Mouse (Mus musculus) 3134 (cell line): ENCODE results near the gene Nav3.

Experiments used
- DNase-seq: peaks from one replicate; pipeline ENCODE4 v3.0.0-alpha.2; 2011; ENCODE audit warnings: low spot score; ENCODE audit not compliant: insufficient read length; ENCODE audit errors: extremely low read depth

The Nav3 gene

DNA sequence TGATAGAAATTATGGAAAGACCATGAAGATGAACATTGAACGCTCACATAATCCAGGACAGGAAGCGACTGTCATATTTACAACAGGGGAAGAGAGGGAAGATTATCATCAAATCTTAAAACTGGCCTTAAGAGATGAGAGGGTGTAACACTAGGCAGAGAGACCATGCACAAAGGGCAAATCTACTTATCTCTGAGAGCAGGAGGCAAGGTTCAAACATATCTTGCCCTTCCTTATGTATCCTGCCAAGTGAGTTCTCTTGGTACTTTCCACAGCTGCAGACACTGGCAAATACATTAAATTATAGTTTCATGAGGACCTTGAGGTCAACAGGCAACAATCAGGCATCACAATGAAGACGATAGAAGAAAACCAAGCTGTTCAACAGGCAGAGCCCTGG, 529.9 kb downstream of the Nav3 start:
- no peak for DNase-seq

- no peak for DNase-seq
Observed at GRCm38 (mm10) chr10:109924136-109924535, 531.9 kb downstream of the Nav3 start.

GRCm38 (mm10) chr10:109921368-109921767, 534.6 kb downstream of the Nav3 start:
- DNase-seq: no peak

- peak; percentile 25 for DNase-seq
Observed at GRCm38 (mm10) chr10:109920607-109921187, 535.3 kb downstream of the Nav3 start.

- DNase-seq: no peak
Observed at GRCm38 (mm10) chr10:109919515-109919914, 536.5 kb downstream of the Nav3 start.

DNA sequence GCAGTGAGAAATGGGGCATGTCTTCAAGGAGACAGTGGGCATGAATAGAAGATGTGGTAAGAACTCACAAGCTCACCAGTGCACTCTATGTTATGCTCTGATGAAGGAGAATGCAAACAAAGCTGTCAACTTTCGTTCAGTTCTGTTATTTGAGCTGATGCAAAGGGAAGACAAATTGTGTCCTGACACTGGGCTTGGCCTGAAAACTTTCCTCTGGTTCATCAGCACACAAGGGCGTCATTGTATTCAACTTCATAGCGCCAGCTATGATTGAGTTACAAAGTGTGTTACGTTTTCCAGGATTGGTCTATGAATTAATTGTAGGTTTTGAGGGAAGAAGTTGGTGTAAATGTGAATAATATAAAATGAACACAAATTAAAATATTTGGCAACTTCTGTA, 548.8 kb downstream of the Nav3 start:
- DNase-seq: no peak

- DNase-seq: no peak
Observed at GRCm38 (mm10) chr10:109906413-109906785, 549.6 kb downstream of the Nav3 start.

DNA sequence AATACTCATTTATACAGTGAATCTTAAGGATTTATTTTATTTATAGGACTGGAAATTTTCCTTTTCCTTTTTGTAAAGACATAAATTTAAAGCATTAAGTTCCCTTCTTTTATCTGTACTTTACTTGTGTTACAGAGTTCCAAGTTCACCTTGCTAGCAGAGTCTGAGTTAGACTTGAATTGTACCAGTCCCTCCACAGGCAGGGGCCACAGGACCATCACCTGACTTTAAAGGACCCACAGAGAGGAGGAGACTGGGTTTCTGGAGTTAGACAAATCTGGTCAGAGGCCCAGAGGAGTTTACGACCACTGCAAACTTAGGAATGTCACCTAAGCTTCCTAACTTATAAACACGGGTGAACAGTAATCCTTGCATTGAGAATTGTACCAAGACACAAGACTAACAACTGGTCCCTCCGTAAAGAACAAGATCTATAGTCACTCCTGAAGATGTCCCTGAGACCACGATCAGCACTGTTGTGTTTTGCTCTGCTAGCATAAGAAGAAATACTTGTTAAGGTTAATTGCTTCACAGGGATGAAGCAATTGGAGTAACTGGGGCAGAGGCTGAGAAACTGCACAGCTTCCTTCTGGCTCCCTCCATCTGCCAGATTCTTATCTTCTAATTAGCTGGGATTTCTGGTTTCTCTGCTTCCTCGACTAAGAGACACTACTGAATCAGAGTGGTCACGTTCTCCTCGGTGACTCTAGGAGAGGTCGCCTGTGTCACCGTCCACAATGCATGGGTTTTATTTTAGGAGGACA, 550.2 kb downstream of the Nav3 start:
- no peak for DNase-seq

DNA sequence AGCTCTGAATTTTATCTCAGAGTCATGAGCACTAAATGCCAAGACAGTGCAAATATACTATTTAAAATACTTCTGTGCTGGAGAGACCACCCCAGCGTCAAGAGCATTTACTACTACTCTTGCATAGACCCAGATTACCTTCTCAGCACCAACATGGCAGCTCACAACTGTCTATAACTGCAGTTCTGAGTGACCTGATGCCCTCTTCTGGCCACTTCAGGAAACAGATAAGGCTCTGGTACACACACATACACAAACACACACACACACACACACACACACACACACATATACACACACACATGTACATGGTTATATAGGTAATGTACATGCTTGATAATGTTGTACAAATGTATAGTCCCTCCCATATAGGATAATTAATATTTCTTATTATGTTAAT, 551.2 kb downstream of the Nav3 start:
- DNase-seq: peak; percentile 23

GRCm38 (mm10) chr10:109903701-109904555, 552.1 kb downstream of the Nav3 start:
- peak; percentile 80 for DNase-seq

- DNase-seq: no peak
Observed at GRCm38 (mm10) chr10:109903241-109903640, 552.8 kb downstream of the Nav3 start.

DNA sequence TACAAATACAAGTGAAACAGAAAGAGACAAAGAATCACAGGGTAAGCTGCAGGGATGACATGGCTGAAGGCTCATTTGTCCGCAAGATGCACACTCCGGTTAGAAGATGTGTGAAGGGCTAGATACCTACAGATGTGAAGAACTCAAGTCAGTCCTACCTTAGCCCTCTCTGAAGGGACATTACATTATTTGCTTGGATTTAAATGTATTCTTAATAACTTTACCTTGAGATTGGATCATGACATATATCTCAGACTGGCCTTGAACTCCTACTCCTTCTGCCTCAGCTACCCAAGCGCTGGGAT, 566.9 kb downstream of the Nav3 start:
- no peak for DNase-seq

DNA sequence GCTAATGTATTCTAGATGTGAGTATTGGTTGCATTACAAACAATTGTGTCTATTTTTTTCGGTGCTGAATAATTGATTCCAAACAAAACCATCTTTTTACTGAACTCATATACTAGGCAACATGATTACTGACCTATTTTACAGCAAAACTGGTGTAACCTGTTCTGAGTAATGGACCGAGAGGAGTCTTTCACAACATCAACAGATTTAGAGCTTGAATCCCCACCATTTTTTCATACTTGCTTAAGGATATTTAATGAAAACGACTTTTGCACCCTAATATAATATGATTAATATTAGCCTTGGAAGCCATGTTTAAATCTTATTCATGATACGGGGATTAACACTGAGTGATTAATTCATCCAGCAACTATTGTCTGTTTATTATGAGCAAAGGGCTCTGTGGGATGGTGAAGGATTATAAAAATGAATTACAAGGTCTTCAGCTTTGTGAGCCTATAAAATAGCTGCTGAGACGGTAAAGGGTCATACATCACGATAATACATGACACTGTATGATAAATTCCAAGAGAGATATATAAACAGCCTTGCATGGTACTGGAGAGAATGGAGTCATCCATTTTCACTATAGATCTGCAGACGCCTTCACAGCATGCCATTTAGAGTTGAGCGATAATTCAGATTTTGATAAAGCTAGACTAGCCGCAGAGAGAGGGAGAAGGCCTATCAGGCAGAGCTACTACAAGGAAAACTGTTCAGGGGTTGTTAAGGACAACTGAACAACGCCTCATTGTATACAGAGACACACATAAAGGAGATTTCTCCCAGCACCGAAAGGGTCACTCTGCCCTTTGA, 567.4 kb downstream of the Nav3 start:
- DNase-seq: no peak

DNA sequence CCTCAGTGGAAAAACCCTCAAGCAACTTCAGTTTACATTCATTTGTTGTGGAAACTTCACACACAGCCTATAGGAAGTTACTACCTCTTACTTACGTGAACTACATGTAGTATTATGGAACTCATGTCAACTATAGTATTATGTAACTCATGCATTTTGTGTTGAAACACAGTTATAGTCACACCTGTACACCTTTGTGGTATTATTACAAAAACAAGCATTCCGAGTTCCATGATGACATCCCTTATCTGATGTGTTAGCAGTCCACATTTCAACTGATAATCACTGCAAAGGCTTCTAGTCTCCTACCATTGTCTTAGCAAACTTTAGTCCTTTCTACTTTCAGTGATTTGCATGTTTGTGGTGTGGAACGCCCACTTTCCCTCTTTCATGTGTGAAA, 568.8 kb downstream of the Nav3 start:
- no peak for DNase-seq

DNA sequence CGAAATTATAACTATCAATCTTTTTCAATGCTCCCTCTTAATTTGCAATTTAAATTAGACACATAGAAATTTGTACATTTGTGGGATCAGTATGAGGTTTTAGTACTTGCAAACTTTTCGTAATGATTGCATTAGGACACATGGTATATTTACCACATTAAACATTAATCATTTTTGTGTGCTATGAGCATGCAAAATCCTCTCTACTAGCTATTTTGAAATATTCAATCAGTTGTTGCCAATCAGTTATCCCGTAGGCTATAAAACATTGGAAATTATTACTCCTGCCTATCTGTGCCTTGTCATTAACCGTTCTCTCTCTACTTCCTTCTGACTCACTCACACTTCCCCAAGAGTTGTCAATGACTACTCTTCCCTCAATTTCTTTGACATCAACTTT, 579.9 kb downstream of the Nav3 start:
- no peak for DNase-seq

GRCm38 (mm10) chr10:109875312-109875830, 580.6 kb downstream of the Nav3 start:
- no peak for DNase-seq

GRCm38 (mm10) chr10:109874652-109875311, 581.2 kb downstream of the Nav3 start:
- DNase-seq: no peak

- no peak for DNase-seq
Observed at GRCm38 (mm10) chr10:109866063-109866462, 589.9 kb downstream of the Nav3 start.

DNA sequence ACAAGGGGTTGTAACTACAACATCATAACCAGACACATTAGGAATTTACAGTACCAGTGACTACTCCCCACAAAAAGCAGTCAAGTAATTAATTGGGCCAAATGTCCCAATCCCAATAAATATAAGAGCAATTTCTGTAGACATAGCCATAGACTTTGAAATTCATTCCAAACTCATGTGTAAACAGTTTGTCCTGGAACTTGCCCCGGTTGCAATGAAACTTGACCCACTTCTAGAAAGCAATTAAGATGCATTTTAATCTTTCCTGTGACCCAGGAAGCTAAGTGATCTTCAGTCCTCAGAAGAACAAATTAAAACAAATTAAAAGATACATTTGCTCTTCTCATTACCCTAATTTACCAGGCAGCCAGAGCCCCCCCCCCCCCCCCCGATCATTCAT, 590.6 kb downstream of the Nav3 start:
- DNase-seq: no peak

GRCm38 (mm10) chr10:109864708-109865107, 591.3 kb downstream of the Nav3 start:
- DNase-seq: no peak
